Mouse (Mus musculus): ENCODE results near the gene Gm20388.
A peak's percentile ranks its signal among the peaks of the same experiment; 100 is the strongest.
"Not testable (repeated sequence)": the region's sequence is repeated elsewhere in the genome, so short reads cannot be mapped to it uniquely, and the experiment has no call there.

Gm20388 gene

DNA sequence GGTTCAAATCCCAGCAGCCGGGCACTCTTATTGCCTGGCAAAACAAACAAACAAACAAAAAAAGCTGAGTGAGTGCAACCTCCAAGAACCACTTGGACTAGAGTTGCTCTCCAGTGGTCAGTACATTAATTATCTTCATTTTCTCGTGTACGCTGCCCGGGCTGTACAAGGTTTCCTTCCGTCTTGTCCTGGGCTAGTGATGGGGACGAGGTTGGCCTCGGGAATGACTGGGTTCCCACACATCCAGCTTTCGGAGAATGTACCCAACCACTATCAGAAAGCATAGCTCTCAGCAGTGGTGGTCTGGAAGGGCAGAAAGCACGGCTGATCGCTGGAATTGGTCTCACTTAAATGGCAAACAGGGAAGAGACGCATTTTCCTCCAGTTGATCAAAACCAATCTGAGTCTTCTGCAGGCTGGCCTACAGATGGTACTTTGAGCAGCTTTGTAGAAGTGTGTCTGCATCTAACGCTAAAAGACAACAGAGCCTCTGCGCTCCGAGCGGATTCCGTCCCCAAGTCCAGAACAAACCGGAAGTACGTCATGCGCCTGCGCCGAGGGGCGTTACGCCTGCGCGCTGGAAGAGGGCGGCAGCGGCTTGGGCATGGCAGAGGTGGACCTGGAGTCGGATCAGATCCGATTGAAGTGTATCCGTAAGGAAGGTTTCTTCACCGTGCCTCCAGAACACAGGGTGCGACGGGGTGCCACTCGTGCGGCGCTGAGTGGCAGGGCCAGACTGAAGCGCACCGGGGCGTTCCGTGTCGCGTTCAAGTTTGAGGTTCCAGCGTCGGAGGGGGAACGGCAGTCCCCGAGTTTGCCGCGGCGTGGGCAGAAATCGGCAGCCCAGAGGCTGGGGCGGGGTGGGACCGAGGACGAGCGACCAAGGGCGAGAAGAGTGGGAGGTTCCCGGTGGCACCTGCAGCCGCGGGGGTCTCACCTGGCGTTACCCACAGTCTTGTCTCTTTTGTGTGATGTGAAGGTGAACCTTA, 3313.9 kb downstream of the Gm20388 start, which contains the start of gene Cdk10:
Cdk10 (plus strand) TSS at position 565 of the 989 bp plus-strand sequence.
- DNase-seq (ENCODE audit: extremely low spot score, low read depth, low spot score) = peak; percentile 79

DNA sequence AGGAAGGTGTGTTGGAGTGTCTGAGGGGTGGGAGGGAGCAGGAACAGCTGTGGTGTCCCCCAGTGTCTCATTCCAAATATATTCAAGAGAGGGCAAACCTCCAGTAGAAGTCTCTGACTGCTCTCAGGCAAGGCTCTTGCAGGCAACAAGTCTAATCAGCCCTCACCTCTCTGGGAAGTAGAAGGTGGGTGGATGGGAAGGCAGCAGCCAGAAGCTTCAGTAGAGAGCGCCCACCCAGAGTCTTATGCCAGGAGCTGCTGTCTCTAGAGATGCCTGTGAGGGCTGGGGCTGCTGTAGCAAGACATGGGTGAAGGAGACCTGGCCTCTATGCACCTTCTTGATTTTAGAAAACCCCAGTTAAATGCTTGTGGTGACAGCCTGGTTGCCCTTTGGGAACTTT, 3317.8 kb downstream of the Gm20388 start:
- no peak for DNase-seq (ENCODE audit: extremely low spot score, low read depth, low spot score)

DNA sequence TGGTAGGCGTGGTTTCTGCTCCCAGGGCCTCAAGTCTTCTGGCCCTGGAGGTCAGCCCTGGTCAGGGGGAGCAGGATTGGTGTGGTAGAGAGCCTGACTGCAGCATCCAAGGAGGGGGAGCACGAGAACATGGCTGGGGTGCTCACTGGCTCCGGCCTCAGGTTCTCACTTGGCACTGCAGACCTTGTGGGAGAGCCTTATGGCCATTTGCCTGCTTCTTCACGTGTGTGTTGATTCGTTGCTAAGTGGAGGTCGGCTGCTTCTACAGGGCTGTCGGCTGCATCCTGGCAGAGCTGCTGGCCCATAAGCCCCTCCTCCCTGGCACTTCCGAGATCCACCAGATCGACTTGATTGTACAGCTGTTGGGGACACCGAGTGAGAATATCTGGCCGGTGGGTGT, 3319.7 kb downstream of the Gm20388 start:
- not testable (repeated sequence) for DNase-seq (ENCODE audit: extremely low spot score, low read depth, low spot score)

DNA sequence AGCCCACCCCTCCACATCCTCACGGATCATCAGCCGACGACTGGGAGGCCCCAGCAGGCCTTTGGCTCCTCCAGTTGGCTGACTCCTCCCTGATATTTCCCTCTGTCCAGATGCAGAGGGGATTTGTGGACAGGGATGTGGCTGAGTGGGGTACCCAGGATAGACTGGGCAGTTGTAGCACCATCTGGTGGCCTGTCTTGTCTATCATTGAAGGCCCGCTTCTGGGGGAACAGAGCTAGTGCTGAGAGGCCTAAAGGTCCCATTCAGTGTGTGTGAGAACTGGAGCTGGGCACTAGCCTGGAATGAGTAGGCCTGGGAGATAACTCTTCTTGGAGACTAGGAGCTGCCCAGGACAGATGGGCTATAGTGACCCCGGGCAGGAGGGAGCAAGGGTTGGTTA, 3321.1 kb downstream of the Gm20388 start:
- no peak for DNase-seq (ENCODE audit: extremely low spot score, low read depth, low spot score)

DNA sequence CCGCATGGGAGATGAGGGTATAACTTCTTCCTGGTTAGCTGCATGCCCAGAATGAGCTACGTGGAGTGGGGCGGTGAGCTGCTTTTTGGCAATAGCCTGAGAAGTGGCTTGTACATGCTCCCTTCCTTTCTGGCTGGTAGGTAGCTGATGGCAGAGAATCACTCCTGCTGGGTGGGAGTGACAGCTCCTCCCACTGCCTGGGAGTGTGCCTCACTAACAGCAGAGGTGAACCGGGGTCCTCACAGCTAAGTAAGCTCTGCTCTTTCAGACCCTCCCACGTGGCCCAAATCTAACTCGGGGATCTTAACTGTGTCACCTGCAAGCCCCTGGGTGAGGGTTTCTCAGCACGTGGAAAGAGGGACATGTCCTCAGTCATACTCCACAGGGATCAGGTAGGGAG, 3321.9 kb downstream of the Gm20388 start:
- DNase-seq (ENCODE audit: extremely low spot score, low read depth, low spot score) = no peak

DNA sequence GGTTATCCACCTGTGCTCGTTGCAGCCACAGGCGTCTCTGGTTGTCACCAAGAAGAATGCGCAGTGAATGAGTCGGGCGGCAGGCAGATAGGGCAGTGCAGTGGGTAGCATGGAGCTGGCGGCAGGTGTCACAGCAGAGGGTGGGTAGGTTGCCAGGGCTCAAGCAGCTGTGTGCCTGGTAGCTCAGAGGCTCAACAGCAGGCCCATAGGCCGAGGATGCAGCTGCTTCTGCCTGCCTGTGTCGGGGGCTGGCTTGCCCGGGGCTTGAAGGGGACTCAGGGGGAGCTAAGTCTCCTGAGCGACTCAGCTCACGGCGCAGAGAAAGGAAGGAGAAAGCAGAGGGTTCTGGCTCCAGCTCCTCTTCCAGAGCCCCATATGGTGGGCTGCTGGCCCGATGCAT, 3322.7 kb downstream of the Gm20388 start:
- DNase-seq (ENCODE audit: extremely low spot score, low read depth, low spot score) = no peak

DNA sequence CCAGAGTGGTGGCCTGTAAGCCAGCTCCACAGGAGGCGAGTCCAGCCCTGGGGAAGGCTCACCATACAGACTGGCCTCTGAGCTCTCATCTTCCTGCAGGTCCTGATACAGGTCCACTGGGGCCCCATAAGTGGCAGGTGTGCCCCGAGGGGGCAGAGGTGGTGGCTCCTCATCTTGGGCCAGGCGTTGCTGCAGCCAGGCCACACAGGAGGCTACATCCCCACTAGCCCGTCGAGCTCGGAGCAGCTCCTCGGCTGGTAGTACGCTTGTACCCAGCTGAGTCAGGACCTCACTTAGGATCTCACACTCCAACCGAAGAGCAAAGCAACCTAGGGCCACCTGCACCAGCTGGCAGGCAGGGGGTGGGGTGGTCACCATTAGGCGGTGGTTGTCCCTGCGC, 3323.1 kb downstream of the Gm20388 start:
- DNase-seq (ENCODE audit: extremely low spot score, low read depth, low spot score) = no peak

DNA sequence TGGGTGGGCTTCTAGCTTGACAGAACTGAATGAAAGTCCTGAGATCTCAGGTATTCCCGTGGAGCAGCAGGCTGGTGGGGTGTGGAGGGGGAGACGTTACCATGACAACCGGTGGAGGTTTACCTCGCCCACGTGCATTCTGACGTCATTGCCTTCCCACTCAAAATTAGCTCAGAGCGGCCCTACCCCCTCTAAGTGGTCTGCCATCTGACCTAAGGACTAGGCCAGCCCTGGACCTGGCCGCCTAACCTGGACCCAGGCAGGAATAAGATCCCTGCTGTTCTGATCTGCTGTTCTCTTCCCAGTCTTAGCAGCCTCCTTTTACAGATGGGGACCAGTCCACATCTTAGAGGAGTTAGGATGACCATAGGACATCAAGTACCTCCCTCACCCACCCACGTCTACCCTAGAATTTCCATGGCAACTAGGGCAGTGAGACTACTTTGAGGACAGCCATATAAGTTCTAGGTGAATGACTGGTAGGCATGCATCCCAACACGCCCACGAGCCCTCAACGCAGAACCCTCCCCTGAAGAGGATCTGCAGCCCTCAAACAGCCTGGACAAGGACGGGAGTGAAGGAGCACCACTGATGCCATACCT, 3324.4 kb downstream of the Gm20388 start:
- DNase-seq (ENCODE audit: extremely low spot score, low read depth, low spot score) = no peak

DNA sequence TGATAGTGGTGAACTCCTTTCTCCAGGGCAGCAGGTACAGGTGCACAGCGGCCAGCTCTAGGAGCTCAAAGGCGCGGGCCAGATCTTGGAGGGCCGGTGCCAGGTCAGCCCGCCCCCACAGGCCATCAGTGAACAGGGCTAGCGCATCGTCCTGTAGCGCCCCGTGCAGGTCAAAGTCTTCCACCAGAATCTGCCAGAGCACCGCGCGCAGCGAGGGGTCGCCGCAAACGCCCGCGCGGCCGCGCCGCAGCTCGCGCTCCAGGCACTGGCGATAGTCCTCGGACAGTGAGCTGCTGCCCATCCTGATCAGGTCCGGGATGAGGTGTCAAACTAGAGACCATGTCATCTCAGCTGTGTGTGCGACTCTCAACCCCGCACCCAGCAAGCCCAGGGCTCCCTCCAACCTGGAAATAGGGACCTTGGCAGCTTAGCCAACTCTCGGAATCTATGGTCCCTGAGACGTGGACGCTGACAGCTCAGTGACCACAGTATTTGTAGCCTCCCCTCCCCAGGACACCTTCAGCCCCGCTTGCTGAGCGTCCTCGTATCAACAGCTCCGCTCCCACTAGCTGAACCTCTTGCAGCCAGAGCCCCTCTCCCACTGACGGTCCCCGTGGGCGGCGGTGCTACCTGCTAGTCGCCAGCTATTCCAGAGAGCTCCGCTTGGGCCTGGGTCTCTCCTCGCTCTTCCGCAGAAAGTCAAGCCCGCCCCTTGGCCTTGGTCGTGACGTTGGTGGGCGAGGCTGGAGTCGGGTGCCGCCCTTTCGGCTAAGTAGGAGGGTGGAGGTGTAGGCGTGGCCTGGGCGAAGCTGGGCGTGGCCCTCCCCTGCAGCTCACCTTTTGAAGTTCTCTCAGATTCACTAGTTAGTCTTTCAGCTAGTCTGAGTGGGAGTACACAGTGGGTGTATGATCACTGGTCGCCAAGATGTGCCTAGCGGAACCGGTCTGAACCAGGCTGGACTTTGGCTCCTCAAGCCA, 3325.2 kb downstream of the Gm20388 start, which contains the start of gene Spata2l:
Spata2l (minus strand) TSS at position 714 of the 978 bp plus-strand sequence.
- DNase-seq (ENCODE audit: extremely low spot score, low read depth, low spot score) = peak; percentile 69

DNA sequence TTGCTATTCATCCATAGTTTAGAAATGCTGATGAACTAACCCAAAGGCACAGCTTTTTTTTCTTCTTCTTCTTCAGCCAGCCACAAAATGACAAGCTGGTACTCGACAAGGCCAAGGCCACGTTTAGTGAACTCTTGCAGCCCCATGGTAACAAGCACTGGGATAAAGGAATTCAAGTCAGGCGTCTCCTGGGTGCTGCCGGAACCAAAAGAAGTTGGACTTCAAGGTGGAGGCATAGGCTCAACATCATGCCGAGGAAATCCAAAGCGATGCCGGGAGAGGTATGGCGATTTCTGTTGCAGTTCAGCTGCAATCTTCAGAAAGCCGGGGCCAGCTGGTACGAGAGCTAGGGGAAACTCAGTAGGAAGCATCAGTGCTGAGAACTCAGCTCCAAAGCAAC, 3328.8 kb downstream of the Gm20388 start:
- DNase-seq (ENCODE audit: extremely low spot score, low read depth, low spot score) = no peak

DNA sequence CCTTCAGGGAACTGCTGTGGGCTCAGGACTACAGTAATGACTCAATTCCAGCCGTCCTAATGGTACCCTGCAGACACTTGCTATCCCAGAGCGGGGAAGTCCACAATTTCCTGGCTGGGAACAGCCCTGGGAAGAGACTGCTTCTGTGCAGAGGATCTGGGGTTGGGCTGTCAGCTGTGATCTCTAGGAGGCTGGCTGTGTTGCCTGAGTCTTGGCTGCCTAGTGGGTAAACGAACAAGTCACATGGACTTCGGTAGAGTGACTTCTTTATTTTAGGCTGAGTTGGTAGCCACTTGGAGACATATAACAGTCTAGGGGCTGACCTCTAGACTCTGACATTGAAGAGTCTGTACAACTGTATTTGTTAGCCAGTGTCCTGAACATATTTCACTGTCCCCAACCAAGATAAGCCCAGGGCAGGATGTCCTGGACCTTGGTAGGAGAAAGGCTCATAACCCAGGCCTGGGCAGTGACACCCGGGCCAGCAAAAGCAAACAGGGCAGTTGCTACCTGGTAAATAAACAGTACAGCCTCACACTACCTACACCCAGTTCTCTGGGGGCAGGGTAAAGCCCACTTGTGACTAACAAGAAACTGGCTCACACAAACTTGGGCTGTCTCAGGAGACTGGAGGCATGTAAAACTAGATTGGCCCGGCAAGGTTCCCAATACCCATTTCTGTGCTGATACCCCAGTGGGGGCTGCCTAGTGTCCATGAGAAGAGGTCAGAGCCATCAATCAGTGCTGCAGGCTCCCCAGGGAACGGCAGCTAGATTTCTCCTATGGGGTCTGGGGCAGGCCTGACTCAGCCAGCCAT, 3331.7 kb downstream of the Gm20388 start:
- DNase-seq (ENCODE audit: extremely low spot score, low read depth, low spot score) = no peak

DNA sequence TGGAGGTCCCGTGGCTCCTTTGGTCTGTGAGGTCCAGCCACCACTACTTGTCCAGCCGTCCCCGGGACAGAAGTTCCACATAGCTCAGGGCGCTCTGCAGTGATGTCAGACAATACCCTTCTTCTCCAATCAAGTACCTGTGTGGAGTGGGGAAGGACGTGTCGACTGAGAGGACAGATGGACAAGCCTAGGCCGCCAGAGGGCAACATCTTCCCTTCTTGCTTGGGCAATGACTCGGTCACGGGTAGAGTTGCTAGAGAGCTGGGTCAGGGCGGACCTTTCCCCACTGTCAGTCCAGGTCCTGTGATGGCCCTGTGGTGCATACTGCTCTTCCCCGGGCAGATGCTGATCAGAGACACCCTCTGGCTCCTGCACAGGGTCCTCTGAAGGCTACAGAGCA, 3332.4 kb downstream of the Gm20388 start:
- DNase-seq (ENCODE audit: extremely low spot score, low read depth, low spot score) = no peak

DNA sequence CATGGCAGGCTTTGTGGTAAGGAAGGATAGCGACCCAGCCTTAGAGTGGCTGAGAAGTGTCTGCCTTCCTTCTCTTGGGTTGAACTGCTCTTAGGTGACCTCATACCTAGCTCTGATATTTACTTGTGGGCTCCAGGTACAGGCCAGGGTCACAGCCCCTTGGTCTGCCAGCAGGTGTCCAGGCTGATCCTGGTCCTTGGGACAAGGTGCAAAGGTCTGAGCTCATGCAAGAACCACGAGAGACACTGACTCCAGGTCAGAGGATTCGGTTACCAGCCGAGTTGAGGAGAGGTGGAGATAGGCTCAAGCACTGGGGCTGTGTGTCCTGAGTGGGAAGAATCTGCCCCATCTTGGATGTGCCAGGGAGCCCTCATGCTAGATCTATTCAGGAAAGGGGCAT, 3333.7 kb downstream of the Gm20388 start:
- no peak for DNase-seq (ENCODE audit: extremely low spot score, low read depth, low spot score)

DNA sequence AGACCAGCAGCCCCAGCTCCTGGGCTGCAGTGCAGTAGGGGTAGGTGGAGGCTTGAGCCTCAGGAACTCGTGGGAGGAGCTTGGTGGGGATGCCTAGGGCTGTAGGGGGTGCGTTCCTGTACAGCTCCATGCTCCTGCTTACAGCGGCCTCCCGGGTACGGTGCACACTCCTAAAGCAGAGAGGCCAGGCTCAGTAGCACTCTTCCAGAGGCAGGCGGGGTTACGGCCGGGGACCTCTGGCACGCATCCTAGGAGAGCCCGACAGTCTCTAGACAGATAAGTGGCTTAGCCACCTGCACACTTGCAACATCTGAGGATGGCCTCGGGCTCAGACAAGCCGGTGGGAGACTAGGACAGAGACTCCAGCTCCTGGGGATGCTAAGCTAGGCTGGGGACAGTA, 3334.9 kb downstream of the Gm20388 start:
- no peak for DNase-seq (ENCODE audit: extremely low spot score, low read depth, low spot score)

DNA sequence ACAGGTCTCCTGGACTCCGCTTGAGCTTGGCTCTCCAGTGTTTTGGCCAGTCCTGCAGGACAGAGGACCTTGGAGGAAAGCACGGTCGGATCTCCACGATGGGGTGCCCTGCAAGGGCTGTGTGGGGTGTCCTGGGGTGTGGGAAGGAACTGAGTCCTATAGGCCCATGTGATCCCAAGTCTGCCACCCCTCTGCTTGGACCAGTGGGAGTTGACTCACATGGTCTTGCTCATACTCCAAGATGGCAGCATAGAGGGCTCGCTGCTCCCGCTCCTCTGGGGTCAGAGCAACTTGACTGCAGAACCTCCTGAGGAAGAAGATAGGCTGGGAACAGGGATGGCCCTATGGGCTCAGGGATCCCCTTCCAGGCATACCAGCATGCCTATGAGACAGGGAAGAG, 3337.1 kb downstream of the Gm20388 start:
- no peak for DNase-seq (ENCODE audit: extremely low spot score, low read depth, low spot score)

DNA sequence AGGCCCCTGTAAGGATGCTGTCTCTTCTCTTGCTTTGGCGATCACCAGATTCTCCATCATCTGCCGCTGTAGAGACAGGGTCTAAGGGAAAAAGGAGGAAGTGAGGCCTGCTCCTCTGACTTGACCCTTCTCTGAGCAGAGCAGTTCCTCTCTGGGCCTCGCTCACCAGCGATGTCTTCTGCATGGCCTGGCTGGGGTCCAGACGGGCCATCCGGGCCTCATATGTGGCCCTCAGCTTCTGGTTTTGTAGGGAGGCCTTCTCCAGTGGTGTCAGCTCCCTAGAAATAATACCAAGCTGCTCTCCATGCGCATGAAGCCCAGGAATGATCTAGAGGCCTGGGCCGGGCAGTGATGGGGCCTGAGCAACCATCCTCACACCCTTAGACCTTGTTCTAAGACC, 3338.0 kb downstream of the Gm20388 start:
- no peak for DNase-seq (ENCODE audit: extremely low spot score, low read depth, low spot score)

DNA sequence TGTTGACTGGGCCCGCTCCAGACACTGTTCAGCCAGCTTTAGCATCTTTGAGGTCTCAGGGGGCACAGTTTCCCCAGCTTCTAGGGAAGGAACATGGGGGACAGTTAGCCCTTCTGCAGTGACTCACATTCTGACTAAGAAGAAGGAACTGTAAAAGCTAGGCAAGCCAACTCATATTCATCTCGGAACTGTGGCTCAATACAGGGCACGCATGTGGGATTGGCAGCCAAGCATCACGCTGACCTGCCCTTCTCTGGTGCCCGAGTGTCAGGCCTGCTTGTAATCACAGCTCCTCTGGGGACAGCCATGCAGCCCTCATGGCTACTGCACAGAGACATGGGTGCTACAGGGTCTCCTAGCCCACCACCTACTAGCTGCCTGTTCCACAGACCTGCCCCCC, 3340.3 kb downstream of the Gm20388 start:
- DNase-seq (ENCODE audit: extremely low spot score, low read depth, low spot score) = no peak

DNA sequence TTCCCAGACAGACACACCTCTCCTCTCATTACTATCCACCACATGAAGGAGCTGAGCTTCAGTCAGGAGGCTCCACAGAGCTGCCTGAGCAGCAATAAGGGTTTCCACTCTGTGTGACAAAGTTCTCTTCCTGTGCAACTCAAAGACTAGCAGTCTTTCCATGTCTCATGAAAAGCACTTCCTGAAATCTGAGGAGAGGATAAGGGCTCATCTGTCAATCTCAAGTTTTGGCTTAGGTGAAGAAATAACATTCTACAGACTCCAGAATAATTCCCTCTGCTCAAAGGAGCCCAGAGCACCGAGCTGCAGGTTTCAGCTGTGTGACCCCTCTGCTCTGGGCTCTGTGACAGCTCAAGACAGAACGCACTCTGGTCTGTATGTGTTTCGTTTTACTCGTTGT, 3342.3 kb downstream of the Gm20388 start:
- DNase-seq (ENCODE audit: extremely low spot score, low read depth, low spot score) = no peak

DNA sequence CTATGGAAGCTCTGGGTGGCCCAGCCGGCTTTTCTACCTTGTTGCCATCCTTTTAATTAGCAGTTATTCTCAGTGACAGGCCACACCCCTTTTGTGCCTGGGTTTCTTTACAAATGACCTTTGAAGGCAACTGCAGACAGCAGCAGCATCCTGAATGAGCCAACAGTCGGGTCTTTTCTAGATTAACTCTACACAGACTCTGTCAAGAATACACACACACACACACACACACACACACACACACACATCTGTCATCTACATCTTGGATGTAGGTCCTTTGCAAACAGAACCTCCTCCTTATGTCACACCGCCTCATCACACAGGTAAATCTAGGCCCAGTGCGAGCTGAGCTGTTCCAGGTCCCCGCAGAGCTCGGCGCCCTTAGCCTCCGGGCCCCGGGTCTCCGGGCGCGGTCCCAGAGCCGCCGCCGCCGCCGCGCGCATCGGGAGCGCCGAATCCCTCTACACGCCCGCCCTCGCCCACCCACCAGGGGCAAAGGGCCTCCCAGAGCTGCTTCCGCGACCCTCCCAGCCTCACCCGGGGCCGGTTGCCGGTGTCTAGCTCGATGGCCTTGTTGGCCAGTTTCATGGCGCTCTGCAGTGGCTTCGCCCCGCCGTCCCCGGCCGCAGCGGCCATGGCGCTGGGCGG, 3342.9 kb downstream of the Gm20388 start:
- DNase-seq (ENCODE audit: extremely low spot score, low read depth, low spot score) = no peak
